Mouse (Mus musculus) small intestine, adult 2 months (tissue): ENCODE measurements at regions not wholly inside any gene's neighbourhood (a gene's known extent, or its start where the extent isn't known, plus 50 kb on each side); places are given as distances from the start of the nearest gene placed in this dataset.

Experiments used
- CTCF ChIP-seq: fragments of 200-500 bp; IDR thresholded peaks from 2 replicates; pipeline ENCODE4 v1.5.1; 2012; ENCODE audit warnings: low read depth, mild to moderate bottlenecking, control low read depth, inconsistent platforms, low read length, moderate library complexity, mixed read lengths; ENCODE audit not compliant: insufficient replicate concordance, insufficient read length; ENCODE audit errors: extremely low read depth
- POLR2A ChIP-seq: fragments of 200-500 bp; IDR thresholded peaks from 2 replicates; pipeline ENCODE4 v1.6.1; 2012; ENCODE audit warnings: low read depth, mild to moderate bottlenecking, control low read depth, inconsistent platforms, low read length, moderate library complexity

GRCm38 (mm10) chr11:19246390-19247114, 227.8 kb upstream of the Meis1 start:
- no peak for TF ChIP-seq POLR2A
- no peak for TF ChIP-seq CTCF
